Mouse (Mus musculus): ENCODE data around the gene Agbl3.
A peak's percentile ranks its signal among the peaks of the same experiment; 100 is the strongest.

Gene Agbl3

DNA sequence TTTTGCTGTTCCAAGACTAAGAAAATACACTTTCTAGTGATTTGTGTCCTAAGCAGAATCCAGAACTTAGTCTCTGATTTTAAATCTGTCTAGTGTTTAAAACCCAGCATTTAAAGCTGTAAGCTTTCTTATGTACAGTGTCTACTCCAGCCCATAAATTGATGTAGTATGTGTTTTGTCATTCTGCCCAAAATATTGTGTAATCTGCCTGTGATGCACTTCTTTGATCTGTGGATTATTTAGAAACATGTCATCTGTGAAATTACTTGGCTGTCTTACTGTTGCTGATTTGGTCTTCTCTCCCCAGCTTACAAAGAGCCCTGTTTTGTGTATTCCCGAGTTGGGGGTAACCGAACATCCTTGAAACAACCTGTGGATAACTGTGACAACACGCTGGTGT lies 17.7 kb downstream of the Agbl3 start:
- no peak for DNase-seq (ENCODE audit: low spot score)

DNA sequence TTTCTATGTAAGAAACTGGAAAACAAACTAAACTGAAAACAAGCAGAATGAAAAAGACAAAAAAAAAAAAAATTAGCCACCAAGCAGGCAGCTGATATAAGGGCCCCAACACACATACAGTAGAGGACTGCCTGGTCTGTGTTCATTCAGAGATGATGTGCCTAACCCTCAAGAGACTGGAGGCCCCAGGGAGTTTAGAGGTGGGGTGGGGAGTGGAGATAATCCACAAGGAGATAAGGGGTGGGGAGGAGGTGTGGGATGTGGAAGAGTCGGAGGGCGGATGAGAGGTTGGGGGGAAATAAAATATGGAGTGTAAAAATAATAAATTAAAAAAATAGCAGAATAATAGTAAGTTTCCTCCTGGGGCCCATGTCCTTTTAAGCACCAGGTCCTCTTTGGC lies 25.4 kb downstream of the Agbl3 start:
- DNase-seq (ENCODE audit: low spot score): no peak

DNA sequence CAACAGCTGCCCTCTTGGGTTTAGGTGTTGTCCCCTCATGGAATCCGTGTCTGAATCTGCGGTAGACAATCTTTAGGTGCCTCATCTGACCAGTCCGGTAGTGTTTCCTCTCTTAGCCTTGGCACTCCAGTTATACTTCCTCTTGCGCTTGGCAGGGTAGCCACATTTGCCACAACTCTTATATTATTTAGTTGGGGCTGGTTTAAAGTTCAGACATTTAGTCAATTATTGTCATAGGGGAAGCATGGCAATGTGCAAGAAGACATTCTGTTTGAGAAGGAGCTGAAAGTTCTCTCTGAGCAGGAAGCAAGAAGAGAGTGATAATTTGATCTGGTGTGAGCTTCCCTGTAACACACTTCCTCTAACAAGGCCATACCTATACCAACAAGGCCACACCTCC lies 30.4 kb downstream of the Agbl3 start:
- DNase-seq (ENCODE audit: low spot score): no peak

DNA sequence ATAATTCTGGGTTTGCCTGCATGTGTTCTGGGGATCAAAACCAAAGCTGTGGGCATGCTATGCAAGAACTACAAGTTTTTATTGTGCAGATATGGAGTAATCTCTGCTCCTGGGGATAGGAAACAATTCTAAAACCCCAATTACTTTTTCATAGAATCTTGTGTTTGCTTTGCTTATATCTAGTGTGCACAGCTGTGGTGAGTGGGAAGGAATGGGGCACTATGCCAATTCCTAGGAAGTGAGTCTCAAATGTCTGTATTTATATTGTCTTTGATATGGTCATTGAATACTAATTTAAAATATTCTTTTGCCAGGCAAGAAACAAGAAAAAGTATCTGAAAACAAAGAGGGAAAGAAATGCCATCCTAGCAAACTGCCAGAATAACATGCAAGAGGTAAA lies 44.2 kb downstream of the Agbl3 start:
- no peak for DNase-seq (ENCODE audit: low spot score)

DNA sequence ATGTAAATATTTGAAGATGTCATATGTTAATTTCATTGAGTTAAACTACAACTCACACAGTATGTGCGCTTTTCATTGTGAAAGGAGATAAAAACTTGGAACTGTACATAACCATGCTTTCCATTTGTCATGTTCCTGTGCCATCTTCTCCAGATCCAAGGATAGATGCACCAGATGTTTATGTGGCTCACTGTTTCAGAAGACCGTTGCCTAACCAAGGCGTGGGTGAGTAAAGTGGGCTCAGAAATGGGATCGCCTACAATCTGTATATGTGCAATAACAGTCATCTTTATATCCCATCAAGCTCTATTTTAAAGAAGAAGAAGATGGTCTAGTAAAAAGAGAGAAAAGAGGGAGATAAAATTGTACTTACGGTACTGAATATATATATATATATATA lies 52.1 kb downstream of the Agbl3 start:
- DNase-seq (ENCODE audit: low spot score): no peak

DNA sequence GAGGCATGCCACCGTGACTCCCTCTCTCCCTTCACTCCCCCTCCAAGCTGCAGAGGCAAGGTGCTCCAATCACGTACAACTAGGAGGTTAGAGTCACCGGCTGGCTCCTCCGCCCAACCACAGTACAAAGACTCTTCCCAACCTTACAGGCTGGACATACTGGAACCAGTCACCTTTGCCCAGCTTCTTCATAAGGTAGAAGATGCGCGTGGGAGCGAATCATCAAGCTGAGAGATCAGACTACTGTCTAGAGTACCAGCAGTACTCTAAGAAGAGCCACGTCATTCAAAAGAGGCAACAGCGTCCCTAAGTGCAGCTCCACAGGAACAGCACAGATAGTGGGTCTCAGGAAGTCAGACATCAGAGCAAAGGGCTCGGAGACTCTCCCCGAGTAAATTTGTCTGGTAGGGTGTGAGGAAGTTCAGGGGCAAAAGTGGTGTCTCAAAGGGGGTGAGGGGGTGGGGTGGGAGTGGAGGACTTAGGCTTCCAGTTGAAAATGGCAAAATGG lies 81.4 kb downstream of the Agbl3 start:
- DNase-seq (ENCODE audit: low spot score): no peak

DNA sequence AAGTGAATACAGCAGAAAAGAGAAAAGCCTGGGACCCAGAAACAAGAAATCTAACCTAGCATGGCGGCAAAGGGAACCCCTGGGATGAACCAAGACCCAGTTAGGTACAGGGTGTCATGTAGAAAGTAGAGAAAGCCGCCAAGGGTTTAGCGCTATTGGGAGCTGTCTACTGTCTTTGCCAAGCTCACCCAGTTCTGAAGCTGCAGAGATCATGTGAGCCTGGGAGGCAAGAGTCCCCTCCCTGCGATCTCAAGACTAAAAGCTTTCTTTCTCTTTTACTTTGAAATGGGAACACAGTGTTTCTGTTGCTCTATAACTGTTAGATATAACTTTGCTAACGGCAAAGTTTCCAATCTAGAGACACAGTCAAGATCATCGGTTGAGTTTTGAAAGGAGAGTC lies 82.1 kb downstream of the Agbl3 start:
- DNase-seq (ENCODE audit: low spot score): no peak

DNA sequence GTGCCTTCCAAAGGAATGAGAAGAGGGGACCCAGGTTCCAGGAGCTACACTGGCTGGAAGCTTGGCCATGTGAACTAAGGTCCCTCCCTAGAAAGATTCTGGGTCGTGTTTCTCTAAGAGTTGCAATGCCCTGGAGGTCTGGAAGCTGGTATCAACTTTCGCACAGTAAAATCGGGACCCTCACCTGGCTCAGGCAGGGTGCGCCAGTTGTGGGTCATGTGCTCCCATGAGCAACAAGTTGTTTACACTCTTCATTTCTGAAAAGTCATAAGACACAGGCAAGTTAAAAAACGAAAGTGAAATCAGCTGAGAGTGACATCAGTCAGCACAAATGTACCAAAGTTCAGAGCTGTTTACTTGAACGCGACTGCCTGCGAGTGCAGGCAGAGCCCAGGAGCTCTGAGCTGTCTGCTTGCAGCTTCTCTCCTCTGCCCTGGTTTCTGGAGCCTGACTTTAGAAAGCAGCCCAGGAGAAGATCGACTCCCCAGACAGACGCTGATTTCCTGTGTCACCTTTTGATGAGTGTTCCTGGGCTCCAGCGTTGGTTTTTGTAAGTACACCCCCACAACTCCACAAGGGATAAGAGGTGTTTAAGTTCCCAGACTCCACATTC lies 82.7 kb downstream of the Agbl3 start, which contains the start of gene Tmem140:
Tmem140 (plus strand) TSS at position 356 of the 613 bp plus-strand sequence.
- peak; percentile 42 for DNase-seq (ENCODE audit: low spot score)

DNA sequence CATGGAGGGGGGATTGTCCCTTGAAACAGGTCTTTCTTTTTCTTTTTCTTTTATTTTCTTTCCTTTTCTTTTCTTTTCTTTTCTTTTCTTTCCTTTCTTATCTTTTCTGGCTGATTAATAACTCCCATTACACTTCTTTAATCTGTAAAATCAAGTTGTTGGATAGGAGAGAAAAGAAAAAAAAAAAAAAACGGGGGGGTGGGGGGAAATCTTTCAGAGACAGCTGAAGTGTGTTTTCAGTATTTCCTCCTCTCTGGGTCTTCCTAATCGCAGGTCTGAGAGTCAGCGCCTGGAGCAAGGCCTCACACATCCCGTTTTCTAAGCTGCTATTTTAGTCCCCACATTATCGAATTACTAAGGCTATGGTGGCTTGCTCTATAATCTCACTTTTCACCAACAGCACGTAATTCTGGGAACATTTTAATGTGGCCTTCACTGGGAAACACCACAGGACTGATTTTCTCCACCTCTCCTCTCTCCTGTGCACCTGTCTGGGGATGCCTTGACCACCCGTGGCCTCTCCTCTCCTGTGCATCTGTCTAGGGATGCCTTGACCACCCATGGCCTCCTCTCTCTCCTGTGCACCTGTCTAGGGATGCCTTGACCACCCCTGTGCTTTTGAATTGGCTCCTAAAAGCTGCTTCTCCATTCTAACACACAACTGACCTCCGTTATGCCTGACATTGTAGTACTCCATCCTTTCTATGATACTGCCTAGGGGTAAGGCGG lies 83.7 kb downstream of the Agbl3 start:
- DNase-seq (ENCODE audit: low spot score): no peak

DNA sequence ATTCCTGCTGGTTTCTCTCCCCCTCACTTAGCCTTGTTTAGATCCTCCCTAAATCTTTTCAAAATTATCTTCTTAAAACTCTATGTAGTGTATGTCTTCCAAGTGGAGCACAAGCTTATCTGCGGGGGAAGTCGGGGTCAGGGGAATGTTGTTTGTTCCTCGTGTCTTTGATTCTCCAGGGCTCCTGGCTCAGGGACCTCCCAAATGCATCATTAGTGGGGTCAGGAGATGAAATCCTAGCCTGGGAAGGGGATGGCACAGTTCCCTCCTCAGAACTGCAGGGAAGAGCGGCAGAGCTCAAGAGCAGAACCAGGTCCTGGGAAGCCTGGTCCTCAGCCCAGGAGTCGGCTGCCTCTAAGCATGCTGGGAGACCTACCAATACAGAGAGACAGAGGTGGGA lies 85.0 kb downstream of the Agbl3 start:
- DNase-seq (ENCODE audit: low spot score): no peak

DNA sequence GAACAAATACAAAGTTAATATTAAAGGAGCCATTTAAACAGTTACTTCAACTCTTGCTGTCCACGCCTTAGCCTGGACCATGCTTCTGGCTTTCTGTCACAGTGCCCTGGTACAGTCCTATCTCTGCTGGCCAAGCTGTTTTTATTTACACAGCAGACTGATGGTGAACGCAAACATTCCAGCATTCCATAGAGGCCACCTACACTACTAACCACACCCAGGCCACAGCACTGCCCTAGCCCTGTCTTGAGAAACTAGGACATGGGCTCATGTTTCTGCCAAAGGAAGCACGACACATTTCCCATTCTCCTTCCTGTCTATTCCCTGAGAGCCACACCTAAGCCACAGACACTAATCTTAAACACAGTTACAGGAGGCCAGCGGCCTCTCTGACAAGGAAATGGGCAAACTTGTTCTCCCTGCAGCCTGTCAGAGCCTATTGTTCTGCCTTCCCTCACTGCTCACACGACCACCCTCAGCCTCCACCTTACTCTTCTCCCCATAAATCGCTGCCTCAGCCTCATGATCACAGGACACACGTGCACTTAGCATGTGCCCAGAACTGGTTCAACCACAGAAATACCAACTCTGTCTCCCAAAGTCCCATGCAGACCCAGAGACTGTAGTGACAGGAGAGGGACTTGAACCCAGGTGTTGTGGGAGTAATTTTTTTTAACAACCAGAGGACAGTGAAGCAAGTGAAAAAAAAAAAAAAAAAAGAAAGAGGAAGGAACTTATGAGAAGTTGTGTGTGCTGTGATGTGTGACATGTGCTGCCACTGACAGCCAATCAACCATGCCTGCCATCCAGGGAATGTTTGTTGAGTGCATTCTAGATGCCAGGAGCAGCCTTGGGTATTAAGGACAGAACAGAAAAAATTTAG lies 85.7 kb downstream of the Agbl3 start:
- DNase-seq (ENCODE audit: low spot score): no peak

DNA sequence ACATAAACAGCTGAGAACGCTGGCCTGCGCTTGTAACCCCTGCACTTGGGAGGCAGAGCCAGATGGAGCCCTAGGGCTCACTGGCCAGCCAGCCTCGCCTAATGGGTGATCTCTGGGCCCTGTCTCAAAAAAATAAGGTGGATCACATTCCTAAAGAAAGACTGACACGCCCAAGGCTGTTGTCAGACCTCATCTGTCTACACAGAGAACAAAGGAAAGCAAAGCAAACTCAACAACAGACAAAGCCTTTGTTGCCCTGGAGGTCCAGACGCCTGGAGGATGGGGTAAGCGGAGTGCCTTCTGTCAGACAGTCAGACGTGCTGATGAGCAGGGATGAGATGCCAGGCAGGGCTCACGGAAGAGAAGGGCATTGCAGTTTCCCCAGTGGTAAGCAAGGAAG lies 86.6 kb downstream of the Agbl3 start:
- DNase-seq (ENCODE audit: low spot score): no peak

DNA sequence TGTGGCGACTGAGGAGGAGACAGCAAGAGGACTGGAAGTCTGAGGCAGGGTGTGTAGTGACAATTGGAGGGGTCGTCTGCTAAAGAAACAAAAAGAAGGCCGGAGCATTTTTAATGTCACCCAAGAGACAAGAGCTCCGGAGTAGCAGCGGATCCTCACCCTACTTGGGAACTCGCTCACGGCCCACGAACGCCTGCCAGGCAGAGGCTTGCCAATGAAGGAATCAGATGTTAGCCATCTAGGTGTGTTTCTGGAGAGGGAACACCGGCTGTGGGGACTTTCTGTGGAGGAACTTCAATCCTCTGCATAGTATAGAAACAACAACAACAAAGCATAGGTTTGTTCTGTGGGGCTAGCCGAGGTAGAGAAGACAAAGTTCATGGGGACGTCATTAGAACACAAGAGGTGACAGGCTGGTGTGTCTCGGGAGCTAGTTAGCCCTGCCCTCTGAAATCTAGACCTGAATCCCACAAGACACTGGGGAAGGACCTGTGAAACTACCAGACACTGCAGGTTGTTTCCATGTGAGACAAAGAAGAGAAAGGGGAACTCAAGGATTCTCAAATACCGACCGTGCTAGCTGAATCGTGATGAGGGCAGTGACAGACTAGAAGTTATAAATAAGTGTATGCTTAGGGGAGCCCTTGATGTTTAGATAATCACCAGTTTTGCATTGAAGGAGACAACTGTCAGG lies 87.2 kb downstream of the Agbl3 start:
- DNase-seq (ENCODE audit: low spot score): no peak

DNA sequence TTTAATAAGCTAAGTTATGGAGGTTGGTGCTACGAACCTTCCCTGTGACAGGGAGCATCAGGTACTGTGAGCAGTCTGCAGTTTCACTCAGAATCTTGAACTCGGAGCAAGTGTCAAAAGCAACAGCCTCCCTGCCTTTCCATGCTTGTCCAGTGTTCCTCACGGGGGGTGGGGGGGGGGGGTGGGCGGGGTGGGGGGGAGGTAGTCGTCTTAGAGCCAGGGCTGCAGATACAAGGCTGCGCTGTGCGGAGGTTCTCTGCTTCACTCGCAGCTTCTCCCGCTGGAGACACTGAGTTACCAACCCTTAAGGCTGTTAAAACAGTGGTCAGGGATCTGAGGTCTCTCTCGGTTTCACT lies 87.7 kb downstream of the Agbl3 start:
- DNase-seq (ENCODE audit: low spot score): no peak

DNA sequence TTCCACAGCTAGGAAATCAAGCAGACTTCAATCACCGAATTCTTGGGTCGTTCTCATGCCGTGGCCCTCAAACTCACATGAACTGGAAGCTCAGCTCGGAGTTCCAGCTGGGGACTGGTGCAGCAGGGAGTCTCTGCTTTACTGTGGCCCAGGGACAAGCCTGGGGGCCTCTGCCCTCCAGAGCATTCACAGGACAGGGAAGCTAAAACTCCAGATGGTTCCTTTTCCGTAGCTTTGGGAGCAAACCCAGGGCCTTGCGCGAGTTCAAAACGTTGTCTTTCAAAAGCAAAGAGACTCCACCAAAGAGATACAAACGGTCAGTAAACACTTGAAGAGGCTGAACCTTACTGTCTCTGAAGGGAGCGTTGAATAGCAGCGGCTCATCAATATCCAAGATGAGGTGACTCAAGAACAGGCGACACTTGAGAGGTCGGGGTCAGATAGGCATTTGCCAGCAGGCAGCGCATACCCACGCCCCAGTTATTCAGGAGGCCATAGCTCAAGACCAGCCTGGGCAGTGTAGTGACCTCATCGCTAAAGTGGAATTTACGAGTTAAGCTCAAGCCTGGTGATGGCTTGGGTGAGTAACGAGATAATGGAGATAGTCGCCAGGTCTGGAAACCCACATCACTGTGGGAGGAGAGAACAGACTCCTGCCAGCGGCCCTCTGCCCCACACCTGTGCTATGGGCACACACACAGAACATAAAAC lies 88.4 kb downstream of the Agbl3 start:
- DNase-seq (ENCODE audit: low spot score): no peak

DNA sequence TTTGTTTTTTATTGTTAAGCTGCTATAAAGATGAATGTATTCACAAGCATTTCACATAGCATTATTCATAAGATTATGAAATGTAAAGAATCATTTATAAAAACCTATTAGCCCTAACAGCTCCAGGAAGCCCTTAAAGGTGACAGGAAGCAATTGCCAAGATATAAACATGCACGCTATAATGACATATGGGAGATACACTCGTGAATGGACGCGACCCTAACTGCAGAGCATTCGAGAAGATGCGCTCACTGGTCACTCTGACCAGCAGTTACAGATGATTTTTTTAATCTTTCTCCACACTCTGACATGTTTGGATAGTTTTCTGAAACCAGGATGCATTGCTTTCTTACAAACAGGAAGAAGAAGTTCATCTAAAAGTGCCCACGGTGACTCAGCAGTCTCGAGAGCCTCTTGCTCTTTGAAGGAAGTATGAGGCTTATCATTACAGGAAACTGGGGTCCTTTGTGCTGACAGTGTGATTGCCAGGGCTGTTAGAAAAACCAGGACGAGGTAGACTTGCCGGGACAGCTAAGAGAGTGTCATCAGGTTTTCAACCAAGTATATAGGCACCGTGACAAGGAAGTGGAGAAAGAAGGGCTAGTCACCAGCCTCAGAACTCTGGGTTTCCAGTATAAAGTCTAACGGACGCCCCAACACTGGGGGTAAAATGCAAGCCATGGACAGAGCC lies 89.1 kb downstream of the Agbl3 start:
- DNase-seq (ENCODE audit: low spot score): no peak

DNA sequence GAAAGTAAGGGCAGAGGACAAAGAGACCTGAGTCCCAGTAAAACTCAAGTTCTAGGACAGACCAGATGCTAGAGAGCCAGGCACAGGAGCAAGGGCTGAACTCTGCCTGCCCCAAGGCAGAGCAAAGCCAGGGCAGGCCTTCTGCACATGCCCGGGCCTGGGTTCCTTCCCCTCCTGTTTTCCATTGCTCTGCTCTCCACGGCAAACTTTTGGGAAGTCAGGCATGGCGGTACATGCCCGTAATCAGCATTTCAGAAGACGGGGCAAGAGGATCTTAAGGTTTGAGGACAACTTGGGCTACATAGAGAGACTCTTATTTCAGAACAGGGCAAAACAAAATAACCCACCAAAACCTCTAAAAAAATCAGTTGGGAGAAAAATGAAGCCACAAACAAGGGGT lies 89.9 kb downstream of the Agbl3 start:
- DNase-seq (ENCODE audit: low spot score): no peak

DNA sequence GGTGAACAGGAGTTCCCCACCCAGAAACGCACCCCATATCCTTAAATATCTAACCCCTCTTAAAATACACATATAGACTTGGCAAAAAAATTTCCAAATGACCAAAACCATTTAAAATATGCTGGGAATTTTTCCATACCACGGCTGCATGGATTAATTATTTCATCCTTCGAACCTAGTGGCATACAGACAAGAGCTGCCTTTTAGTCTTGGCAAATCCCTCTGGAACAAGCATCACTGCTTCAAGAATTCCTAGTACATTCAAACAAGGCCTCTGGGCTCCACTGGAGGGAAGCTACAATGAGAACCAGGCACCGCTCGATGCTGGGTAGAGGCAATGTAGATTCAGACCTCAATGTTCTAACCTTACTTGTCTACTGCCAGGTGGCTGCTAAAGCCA lies 90.5 kb downstream of the Agbl3 start:
- no peak for DNase-seq (ENCODE audit: low spot score)

DNA sequence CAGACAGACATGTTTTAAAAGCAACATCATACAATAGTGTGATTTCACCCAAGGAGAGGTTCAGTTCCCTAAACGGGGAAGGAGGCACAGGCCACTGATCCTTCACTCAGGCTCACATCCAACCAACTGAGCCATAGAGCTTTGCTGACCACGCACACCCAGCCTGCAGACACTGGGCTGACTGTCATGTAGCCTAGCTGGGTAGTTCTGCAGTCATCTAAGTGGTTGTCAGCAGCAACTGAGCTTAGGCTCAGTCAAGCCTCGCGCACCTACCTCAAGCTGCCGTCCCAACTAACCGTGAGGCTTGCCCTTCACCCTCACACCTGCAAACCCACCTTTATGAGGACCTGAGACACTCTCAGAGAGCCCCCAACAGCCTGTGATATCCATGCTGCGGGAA lies 91.7 kb downstream of the Agbl3 start:
- no peak for DNase-seq (ENCODE audit: low spot score)

DNA sequence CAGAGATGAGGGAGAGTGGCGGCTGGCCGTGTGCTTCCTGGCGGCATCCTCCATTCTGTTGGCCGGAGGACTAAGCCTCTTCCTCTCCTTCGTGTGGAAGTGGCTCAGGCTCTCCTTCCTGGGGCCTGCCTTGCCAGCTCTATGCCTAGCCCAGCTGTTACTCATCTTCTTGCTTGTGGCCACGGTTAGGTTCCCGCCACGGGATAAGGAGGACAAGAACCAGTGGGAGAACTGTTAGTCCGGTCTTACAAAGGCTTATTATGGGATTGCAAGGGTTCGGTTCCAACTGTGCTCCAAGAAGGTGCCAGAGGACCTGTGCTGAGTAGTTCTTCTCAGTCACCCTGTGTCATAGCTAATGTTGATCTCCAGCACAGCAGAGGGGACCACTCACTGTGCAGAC lies 92.6 kb downstream of the Agbl3 start:
- DNase-seq (ENCODE audit: low spot score): no peak

All from ovary, postnatal 36 days (tissue).